ENCODE assay signal across 12 mouse cellular contexts in the genomic region with DNA sequence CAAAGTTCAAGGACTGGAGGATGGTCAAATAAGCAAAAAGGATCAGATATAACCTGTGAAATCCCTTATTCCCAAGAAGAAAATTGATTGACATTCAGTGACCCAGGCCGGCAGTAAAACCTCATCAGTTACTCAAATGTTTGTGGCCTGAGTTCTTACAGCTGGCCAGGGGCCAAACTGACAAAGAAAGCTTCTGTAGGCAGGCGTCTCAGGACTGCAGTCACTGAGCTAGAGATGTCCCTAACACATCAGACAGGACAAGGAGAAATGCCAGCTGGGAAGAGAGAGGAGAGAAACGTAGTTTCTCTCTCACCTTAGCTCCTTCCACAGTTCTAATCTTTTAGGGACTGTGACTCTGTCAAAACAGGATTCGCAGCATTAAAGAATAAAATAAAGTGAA.
"Had no signal": no experiment of that assay in that cellular context is flagged by ENCODE, and none has a peak within 500 bp of the region (broad histone marks: within the 10 kb centered on the region; RNA-seq: fewer than 3 reads in every experiment).

No protein-coding gene starts in this region.

- H3K4me3 ChIP-seq: left cerebral cortex, adult 2 months; limb, embryonic 10.5 days; liver, embryonic 15.5 days; megakaryocyte, embryonic 14.5 days; midbrain, embryonic 13.5 days had no signal

- ATAC-seq: midbrain, embryonic 13.5 days had no signal

- DNase-seq: kidney, adult 18-20 months; lung, adult 2 months; right cerebral cortex, postnatal 14 days; thymus, postnatal 4 days had no signal

- H3K4me2 ChIP-seq: liver, embryonic 11.5 days; liver, embryonic 15.5 days; midbrain, embryonic 13.5 days had no signal

- H3K27ac ChIP-seq: left cerebral cortex, adult 2 months; limb, embryonic 10.5 days; liver, embryonic 15.5 days; macrophage; midbrain, embryonic 13.5 days; stomach, postnatal 0 days had no signal

- H3K9ac ChIP-seq: liver, embryonic 15.5 days; midbrain, embryonic 13.5 days had no signal

- H3K36me3 ChIP-seq: limb, embryonic 10.5 days; liver, embryonic 15.5 days; midbrain, embryonic 13.5 days had no signal

- H3K4me1 ChIP-seq: limb, embryonic 10.5 days; liver, embryonic 15.5 days; megakaryocyte, embryonic 14.5 days; midbrain, embryonic 13.5 days had no signal

- H3K9me3 ChIP-seq: limb, embryonic 10.5 days; liver, embryonic 15.5 days; megakaryocyte, embryonic 14.5 days; midbrain, embryonic 13.5 days had no signal

- H3K27me3 ChIP-seq: liver, embryonic 15.5 days; megakaryocyte, embryonic 14.5 days; midbrain, embryonic 13.5 days had no signal
